Mouse (Mus musculus) adrenal gland, postnatal 25 days (tissue): ENCODE data around the gene Mapkapk5. TPM values are rescaled to one million over a fixed set of nuclear protein-coding genes. Genes with fewer than 3 reads are reported as not detected.
A peak's percentile ranks its signal among the peaks of the same experiment; 100 is the strongest.

Source experiments
- DNase-seq: peaks from one replicate; pipeline ENCODE4 v3.0.0; 2021; ENCODE audit warnings: mixed read lengths
- long read RNA-seq: library from polyadenylated mRNA; stranded (forward); transcript quantifications from one replicate; pipeline ENCODE4 v2.0.0, GENCODE M21; 2021
- total RNA-seq: library from RNA; stranded (reverse); gene quantifications from 2 replicates; pipeline ENCODE4 v1.2.3, GENCODE M21; 2021

The Mapkapk5 gene
- 72.2 and 105 TPM in 2 replicates for total RNA-seq
- long read RNA-seq, transcript Mapkapk5-204 (14 exons, 1,513 nt) = minor isoform, 7 of 31 reads
- long read RNA-seq, transcript Mapkapk5-201 (14 exons, 2,234 nt) = major isoform, 15 of 31 reads
- long read RNA-seq, partial matches to known transcripts = 1 of 31 reads
- long read RNA-seq, other reads (novel, unspliced or antisense) = 7 of 31 reads

GRCm38 (mm10) chr5:121545793-121546529, at the start of gene Mapkapk5:
Gene Mapkapk5 (minus strand): TSS chr5:121545905.
- peak; percentile 98 for DNase-seq

- DNase-seq = no peak
Measured at GRCm38 (mm10) chr5:121594714-121595313, 49.1 kb upstream of the Mapkapk5 start.

GRCm38 (mm10) chr5:121593451-121594401, 48.0 kb upstream of the Mapkapk5 start, which contains the start of gene Aldh2:
Gene Aldh2 (minus strand): TSS chr5:121593824.
- DNase-seq = peak; percentile 91

- peak; percentile 37 for DNase-seq
Measured at GRCm38 (mm10) chr5:121592816-121593407, 47.2 kb upstream of the Mapkapk5 start.

GRCm38 (mm10) chr5:121592064-121592815, 46.5 kb upstream of the Mapkapk5 start:
- peak; percentile 48 for DNase-seq

GRCm38 (mm10) chr5:121591417-121592063, 45.8 kb upstream of the Mapkapk5 start:
- peak; percentile 36 for DNase-seq

GRCm38 (mm10) chr5:121589928-121590327, 44.2 kb upstream of the Mapkapk5 start:
- DNase-seq = no peak

GRCm38 (mm10) chr5:121586400-121587039, 40.8 kb upstream of the Mapkapk5 start:
- DNase-seq = no peak

GRCm38 (mm10) chr5:121585699-121586098, 40.0 kb upstream of the Mapkapk5 start:
- no peak for DNase-seq

GRCm38 (mm10) chr5:121585005-121585404, 39.3 kb upstream of the Mapkapk5 start:
- DNase-seq = no peak

GRCm38 (mm10) chr5:121583765-121584501, 38.2 kb upstream of the Mapkapk5 start:
- peak; percentile 94 for DNase-seq

- no peak for DNase-seq
Measured at GRCm38 (mm10) chr5:121581945-121582344, 36.2 kb upstream of the Mapkapk5 start.

GRCm38 (mm10) chr5:121576927-121577488, 31.3 kb upstream of the Mapkapk5 start:
- DNase-seq = peak; percentile 77

GRCm38 (mm10) chr5:121575867-121576266, 30.2 kb upstream of the Mapkapk5 start:
- no peak for DNase-seq

- DNase-seq = no peak
Measured at GRCm38 (mm10) chr5:121574145-121574544, 28.4 kb upstream of the Mapkapk5 start.

GRCm38 (mm10) chr5:121570787-121571186, 25.1 kb upstream of the Mapkapk5 start:
- DNase-seq = no peak

GRCm38 (mm10) chr5:121569881-121570420, 24.2 kb upstream of the Mapkapk5 start:
- no peak for DNase-seq

- no peak for DNase-seq
Measured at GRCm38 (mm10) chr5:121566035-121566681, 20.5 kb upstream of the Mapkapk5 start.
